Mouse (Mus musculus) frontal cortex, postnatal 10 days (tissue): ENCODE results near the gene Eme1.

Source experiments
- DNase-seq, 2 experiments: peaks; one replicate each; pipeline ENCODE4 v3.0.0; 2022; ENCODE audit warnings: low spot score in 2 of 2, mixed read lengths in 1 of 2

The Eme1 gene

DNA sequence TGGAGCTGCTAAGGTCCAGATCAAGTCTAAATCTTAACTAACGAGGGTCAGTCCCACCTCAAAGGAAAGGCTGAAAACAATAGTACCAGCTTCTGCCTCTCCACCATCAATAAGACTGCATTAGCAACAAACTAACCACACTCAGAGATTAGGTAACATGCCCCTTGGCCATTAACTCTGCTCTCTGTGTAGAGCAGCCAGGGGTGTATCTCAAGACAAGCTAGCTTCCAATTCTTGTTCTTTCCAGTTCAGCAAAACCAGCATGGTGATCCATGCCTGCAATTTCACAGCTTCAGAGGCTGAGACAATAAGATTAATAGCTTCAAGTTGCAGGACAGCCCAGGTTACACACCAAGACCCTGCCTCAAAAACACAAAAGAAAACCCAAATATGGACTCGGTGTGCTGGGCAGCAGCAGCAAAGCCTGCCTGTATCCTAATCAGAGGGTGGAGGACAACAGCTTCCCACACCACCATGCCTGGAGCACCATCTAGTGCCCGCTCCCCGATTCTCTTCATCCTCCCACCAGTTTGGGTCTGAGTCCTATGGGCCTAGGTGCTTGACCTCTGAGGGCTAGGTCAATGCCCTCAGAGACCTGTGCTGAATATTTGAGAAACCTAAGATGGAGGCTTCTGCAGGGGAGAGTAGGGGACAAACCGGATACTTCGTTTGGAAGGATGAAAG, 55.2 kb downstream of the Eme1 start:
- no peak for DNase-seq

DNA sequence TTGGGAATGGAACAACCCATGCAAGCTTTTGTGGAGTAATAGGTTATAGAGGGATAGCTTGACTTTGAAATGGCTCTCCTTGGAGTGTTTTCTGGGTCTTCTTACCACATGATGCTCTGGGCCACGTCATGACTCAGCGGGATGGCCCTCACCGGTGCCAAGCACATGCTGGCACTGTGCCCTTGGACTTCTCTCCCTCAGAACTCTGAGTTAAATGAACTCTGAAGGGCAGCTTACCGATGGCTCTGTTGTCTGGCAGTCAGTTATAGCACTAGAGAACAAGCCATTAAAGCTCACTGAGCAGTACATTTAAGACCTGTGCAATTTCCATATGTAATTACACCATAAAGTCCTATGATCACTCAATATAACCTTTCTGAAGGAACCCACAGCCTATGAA, 56.4 kb downstream of the Eme1 start:
- DNase-seq: no peak

DNA sequence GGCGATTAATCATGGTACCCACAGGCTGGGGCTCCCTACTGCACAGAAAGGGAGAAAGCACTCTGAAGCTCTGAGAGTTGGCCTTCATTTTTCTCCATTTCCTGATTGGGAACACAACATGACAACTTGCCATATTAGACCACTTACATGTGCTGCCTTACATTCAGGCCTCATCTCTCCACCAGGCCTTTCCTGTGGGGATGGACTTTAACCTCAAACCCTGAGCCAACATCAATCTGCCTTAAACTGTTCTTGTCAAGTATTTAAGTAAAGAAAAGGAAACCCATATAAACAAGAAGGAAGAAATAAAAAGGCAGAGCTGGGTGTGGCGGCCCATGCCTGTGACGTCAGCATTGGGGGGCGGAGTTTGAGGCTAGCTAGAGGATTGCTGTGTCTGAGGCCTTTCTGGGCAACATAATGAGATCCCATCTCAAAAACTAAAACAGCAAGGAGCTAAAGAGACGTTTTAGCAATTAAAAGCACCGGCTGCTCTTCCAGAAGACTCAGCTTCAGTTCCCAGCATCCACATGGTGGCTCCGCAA, 57.4 kb downstream of the Eme1 start:
- no peak for DNase-seq
